ENCODE assay signal across 19 mouse cellular contexts in genomic region chr8:128390759-128391158, GRCm38 (mm10).
"Had no signal": no experiment of that assay in that cellular context is flagged by ENCODE, and none has a peak within 500 bp of the region (broad histone marks: within the 10 kb centered on the region; RNA-seq: fewer than 3 reads in every experiment).

No protein-coding gene starts in this region.

- H3K9me3 ChIP-seq: limb, embryonic 12.5 days; limb, embryonic 15.5 days; neural tube, embryonic 12.5 days; neural tube, embryonic 15.5 days; stomach, embryonic 15.5 days had no signal

- H3K36me3 ChIP-seq: limb, embryonic 12.5 days; limb, embryonic 15.5 days; neural tube, embryonic 12.5 days; neural tube, embryonic 15.5 days; stomach, embryonic 15.5 days had no signal

- H3K9ac ChIP-seq: limb, embryonic 12.5 days; limb, embryonic 15.5 days; liver, embryonic 14.5 days; liver, postnatal 0 days; lung, embryonic 14.5 days; neural tube, embryonic 12.5 days; neural tube, embryonic 15.5 days; stomach, embryonic 15.5 days had no signal

- H3K4me2 ChIP-seq: limb, embryonic 12.5 days; limb, embryonic 15.5 days; liver, embryonic 11.5 days; lung, embryonic 14.5 days; midbrain, embryonic 11.5 days; neural tube, embryonic 12.5 days; neural tube, embryonic 15.5 days; stomach, embryonic 15.5 days had no signal

- H3K27me3 ChIP-seq: limb, embryonic 12.5 days; limb, embryonic 15.5 days; neural tube, embryonic 12.5 days; neural tube, embryonic 15.5 days; stomach, embryonic 15.5 days had no signal

- ATAC-seq: liver, postnatal 0 days; lung, postnatal 0 days had no signal

- DNase-seq: kidney, postnatal 14 days; kidney, postnatal 4 days; left cerebral cortex, postnatal 4 days; liver, postnatal 0 days; lung, embryonic 14.5 days; midbrain, embryonic 14.5 days; right cerebral cortex, adult 18-20 months; right cerebral cortex, postnatal 14 days; right cerebral cortex, postnatal 4 days; spleen, adult 18-20 months had no signal

- H3K4me3 ChIP-seq: limb, embryonic 12.5 days; limb, embryonic 15.5 days; neural tube, embryonic 12.5 days; neural tube, embryonic 15.5 days; stomach, embryonic 15.5 days had no signal

- H3K27ac ChIP-seq: limb, embryonic 12.5 days; limb, embryonic 15.5 days; liver, embryonic 14.5 days; neural tube, embryonic 12.5 days; stomach, embryonic 15.5 days had no signal
